Mouse (Mus musculus) mesoderm, embryonic 11.5 days (tissue): ENCODE measurements around the gene Tmem213.
A peak's percentile ranks its signal among the peaks of the same experiment; 100 is the strongest.

Experiments used
- DNase-seq: peaks from one replicate; pipeline ENCODE4 v3.0.0-alpha.2; 2012; ENCODE audit warnings: low read depth, low spot score

The Tmem213 gene

DNA sequence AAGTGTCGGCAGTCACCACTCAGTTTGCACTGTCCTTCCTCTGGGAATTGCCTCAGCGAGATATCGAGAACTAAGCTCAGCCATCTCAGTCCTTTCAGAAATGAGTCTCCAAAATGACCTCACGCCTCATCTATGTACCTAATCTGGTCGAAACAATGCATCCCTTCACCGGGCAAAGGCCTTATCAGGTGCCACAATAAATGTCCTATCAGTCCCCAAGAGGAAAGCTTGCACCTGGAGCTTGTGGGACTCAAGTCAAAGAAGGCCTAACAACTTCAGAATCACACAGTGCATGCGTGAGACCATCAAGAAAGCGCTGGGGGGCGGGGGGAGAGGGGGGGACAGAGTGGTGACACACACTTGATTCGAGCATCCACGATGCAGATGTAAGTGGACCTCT is 43.2 kb downstream of the Tmem213 start:
- no peak for DNase-seq

GRCm38 (mm10) chr6:38156204-38156603 is 47.1 kb downstream of the Tmem213 start:
- DNase-seq = no peak

DNA sequence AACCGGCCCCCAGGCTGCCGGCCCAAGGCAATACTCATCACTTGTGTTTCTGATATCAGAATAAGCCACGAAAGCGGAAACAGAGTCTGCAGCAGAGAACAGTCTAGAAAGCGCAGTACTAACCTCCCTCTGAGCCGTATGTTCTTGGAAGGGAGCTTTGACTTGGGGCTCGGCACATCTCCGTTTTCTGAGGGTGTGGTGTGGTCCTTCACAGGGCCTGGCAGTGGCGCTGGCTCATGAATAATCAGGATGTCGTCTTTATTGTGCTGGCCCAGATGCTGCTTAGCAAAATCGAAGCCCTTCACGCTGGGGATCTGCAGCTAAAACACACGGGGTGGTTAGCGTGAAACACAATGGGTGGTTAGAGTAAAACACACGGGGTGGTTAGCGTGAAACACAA is 48.9 kb downstream of the Tmem213 start:
- no peak for DNase-seq

- DNase-seq = no peak
These were observed 50.5 kb downstream of the Tmem213 start for GRCm38 (mm10) chr6:38159576-38159975.

DNA sequence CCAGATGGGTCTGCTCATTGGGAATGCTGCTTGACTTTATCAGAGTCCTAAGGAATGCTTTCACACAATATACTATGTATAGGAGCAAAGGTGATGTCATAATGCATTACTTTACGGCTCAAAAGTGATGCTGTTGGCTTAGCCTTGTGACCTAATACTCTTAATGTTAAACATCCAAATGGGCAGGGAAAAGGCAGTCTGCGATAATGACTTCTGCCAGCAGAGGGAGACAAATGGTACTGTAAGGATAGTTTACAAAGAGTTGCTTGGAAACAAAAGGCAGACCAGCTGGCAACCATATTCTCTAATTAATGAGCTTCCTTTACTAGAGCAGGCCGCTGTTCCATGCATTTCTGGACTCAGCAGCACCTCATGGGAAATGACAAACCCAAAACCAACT is 51.0 kb downstream of the Tmem213 start:
- DNase-seq = peak; percentile 87

DNA sequence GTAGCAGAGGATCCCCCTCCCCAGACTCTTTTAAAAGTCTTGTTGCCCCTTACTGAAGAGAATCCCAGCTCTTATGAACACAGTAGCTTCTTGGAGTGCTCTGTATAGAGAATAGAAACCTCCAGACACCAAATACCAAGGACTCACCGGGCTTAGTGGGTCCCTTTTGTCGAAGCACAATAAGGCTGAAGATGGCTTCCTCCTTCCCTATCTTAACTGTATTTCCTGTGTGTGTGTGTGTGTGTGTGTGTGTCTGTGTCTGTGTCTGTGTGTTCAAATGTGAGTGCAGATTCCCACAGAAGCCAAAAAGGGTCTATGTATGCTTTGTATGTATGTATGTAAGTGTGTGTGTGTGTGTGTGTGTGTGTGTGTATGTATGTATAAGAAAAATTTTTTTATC is 51.5 kb downstream of the Tmem213 start:
- no peak for DNase-seq

DNA sequence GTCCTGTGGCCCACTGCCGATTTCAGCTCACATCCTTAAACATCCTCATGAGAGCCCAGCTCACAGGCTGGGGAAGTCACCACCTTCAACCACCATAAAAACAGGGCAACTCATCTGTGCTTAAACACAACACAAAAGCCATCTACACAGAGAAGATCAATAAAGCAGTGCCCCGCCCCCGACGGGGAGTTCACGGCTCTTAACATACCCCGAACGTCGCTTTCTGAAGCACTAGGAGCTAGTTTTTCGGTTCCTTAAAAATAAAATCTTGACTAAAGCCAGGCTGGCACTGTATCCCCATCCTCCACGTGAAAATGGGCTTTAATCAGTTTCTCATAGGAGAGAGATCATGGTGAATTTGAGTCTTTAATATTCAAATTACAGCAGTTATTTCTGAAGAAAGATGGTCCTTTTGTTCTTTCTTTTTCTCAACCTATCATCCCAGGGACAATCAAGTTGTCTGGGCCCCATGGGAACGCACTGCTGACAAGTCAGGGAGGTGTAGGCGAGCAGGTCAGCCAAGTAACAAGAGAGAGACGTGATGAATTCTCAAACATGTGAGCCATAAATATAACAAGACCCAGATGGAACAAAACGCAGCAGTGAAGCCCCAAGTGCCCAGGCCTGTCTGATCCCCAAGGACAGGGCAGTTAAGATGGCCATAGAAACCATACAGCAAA is 53.9 kb downstream of the Tmem213 start:
- DNase-seq = peak; percentile 58

DNA sequence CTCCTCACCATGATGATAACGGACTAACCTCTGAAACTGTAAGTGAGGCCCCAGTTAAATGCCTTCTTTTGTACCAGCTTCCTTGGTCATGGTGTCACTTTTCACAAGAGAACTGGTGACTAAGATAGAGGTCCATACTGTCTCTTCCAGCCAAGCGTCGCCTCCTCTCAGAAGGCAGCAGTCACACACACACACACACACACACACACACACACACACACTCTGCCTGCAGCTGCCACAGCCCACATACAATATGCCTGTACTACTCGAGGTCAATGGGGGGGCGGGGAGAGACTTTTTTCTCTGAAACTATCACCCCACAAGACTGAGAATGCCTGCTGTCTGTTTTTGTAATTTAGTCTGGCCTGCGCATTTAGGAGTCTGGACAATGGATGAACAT is 55.6 kb downstream of the Tmem213 start:
- DNase-seq = no peak

GRCm38 (mm10) chr6:38165385-38165784 is 56.3 kb downstream of the Tmem213 start:
- DNase-seq = peak; percentile 47
